9 mouse cellular contexts compared by ENCODE assay signal in genomic region chrX:48532175-48532574, GRCm38 (mm10). TPM values are rescaled to one million over a fixed set of nuclear protein-coding genes. Genes with fewer than 3 reads are reported as not detected.
A peak's percentile ranks its signal among the peaks of the same experiment; 100 is the strongest.
DNase-seq lines count a peak whose midpoint lies in the region; ATAC-seq and TF ChIP-seq lines count a peak whose summit lies in the region.
"Had no signal": no experiment of that assay in that cellular context is flagged by ENCODE, and none has a peak within 500 bp of the region (broad histone marks: within the 10 kb centered on the region; RNA-seq: fewer than 3 reads in every experiment).

No protein-coding gene starts in this region.

- no peaks in the 10 kb centered on the region for H3K9me3 ChIP-seq in midbrain, embryonic 11.5 days (ENCODE audit: control insufficient read depth, low read length)
- H3K9me3 ChIP-seq: neural tube, embryonic 13.5 days had no signal

- TF ChIP-seq POLR2A in cerebellum, adult 2 months (IDR thresholded peaks at IDR 0.05; ENCODE audit: borderline replicate concordance, insufficient read depth, low read length), result no peak

- H3K4me3 ChIP-seq in cerebellum, adult 2 months (replicated peaks; ENCODE audit: insufficient read depth, low read depth, low read length), result no peak overlapping the region
- H3K4me3 ChIP-seq in midbrain, embryonic 11.5 days (ENCODE audit: low read depth, low read length), result no peak overlapping the region
- H3K4me3 ChIP-seq: neural tube, embryonic 13.5 days had no signal

- peak; percentile 86 for DNase-seq in heart, adult 11 months
- DNase-seq in heart, postnatal 25 days (ENCODE audit: low spot score), result no peak
- DNase-seq in cerebellum, adult 2 months, result peak; percentile 60 to 78
- peak; percentile 62 for DNase-seq in left cerebral cortex, adult 11 months (ENCODE audit: low spot score)
- peak; percentile 96 for DNase-seq in midbrain, embryonic 11.5 days (ENCODE audit: low spot score, missing footprints)
- DNase-seq in spleen, postnatal 10 days (ENCODE audit: low spot score in 2 of 2), result peak; percentile 47 to 79

- intact Hi-C loops in heart, postnatal 25 days (cut with DNase I), result loop anchor here (1.0 to 10.0 kb wide), 4 partner anchors 19 to 545 kb away; partner anchors contain the start of gene Aifm1

- ATAC-seq in frontal cortex, adult (ENCODE audit: low TSS enrichment), result peak; percentile 94
- ATAC-seq in hematopoietic stem cell, adult 5-6 weeks (replicated peaks in 1 of 2; ENCODE audit: insufficient read depth in 1 of 2, low FRiP score in 2 of 2, low TSS enrichment in 1 of 2, low read depth in 1 of 2, poor library complexity in 2 of 2, severe bottlenecking in 2 of 2), result peak; percentile 37 to 60; a peak in 1 of 4 replicates
- peak; percentile 30; the same call in 1 of the 2 replicates for ATAC-seq in midbrain, embryonic 11.5 days (ENCODE audit: low FRiP score)

- H3K9ac ChIP-seq in midbrain, embryonic 11.5 days (ENCODE audit: low read length), result no peak overlapping the region
- H3K9ac ChIP-seq: neural tube, embryonic 13.5 days had no signal

- no peak overlapping the region for H3K4me2 ChIP-seq in midbrain, embryonic 11.5 days
- H3K4me2 ChIP-seq: neural tube, embryonic 13.5 days had no signal

- WGBS in cerebellum, adult 2 months, result 7% methylated on average over 3 of the region's 3 CpGs
- WGBS in midbrain, embryonic 11.5 days, result 44% methylated on average over 3 of the region's 3 CpGs

- no peak overlapping the region for H3K27ac ChIP-seq in cerebellum, adult 2 months (ENCODE audit: insufficient read depth, low read length)
- H3K27ac ChIP-seq in midbrain, embryonic 11.5 days (ENCODE audit: low read depth, low read length), result no peak overlapping the region
- H3K27ac ChIP-seq: neural tube, embryonic 13.5 days had no signal

- H3K4me1 ChIP-seq in cerebellum, adult 2 months (ENCODE audit: control insufficient read depth, insufficient read depth, low read length), result no peaks in the 10 kb centered on the region
- H3K4me1 ChIP-seq in midbrain, embryonic 11.5 days (ENCODE audit: control insufficient read depth, insufficient read depth, low read length), result no peaks in the 10 kb centered on the region
- H3K4me1 ChIP-seq: neural tube, embryonic 13.5 days had no signal

- H3K27me3 ChIP-seq in cerebellum, adult 2 months (ENCODE audit: control insufficient read depth, insufficient read depth, low read length), result no peaks in the 10 kb centered on the region
- H3K27me3 ChIP-seq in midbrain, embryonic 11.5 days (ENCODE audit: control insufficient read depth, insufficient read depth, low read length), result no peaks in the 10 kb centered on the region
- H3K27me3 ChIP-seq: neural tube, embryonic 13.5 days had no signal

- TF ChIP-seq CTCF in cerebellum, adult 2 months (IDR thresholded peaks at IDR 0.05; ENCODE audit: borderline replicate concordance, insufficient read depth, low read depth, low read length), result peak; percentile 78

- no peaks in the 10 kb centered on the region for H3K36me3 ChIP-seq in midbrain, embryonic 11.5 days (ENCODE audit: control insufficient read depth, insufficient read depth, low read length)

RNA-seq across cellular contexts. Expression of gene Rab33a, which starts 13.1 kb away (rescaled TPM):
- under 1 TPM in 1 of 2 experiments, not detected in 1; 0.45 TPM for total RNA-seq in heart, postnatal 25 days (2021)
- polyA plus RNA-seq in cerebellum, adult 2 months (2012; rRNA removed), result 52.6 and 55.0 TPM in 2 replicates
- not detected in 2 replicates for total RNA-seq in hematopoietic stem cell, adult 5-6 weeks (2017)
- 25.2 and 27.3 TPM in 2 replicates for polyA plus RNA-seq in midbrain, embryonic 11.5 days (2014; fragmentation: Nextera tagmentation; extraction: Ambion mirVana)

RNA-seq across cellular contexts. Expression of gene Aifm1, which starts 18.8 kb away (rescaled TPM):
- total RNA-seq in heart, postnatal 25 days (2021), result 100 to 1,000 TPM; 111 to 113 TPM
- 36.7 and 40.0 TPM in 2 replicates for polyA plus RNA-seq in cerebellum, adult 2 months (2012; rRNA removed)
- 64.1 and 69.9 TPM in 2 replicates for total RNA-seq in hematopoietic stem cell, adult 5-6 weeks (2017)
- 75.5 and 79.9 TPM in 2 replicates for polyA plus RNA-seq in midbrain, embryonic 11.5 days (2014; fragmentation: Nextera tagmentation; extraction: Ambion mirVana)

Comparison
In these comparisons a context has a peak if more than half of its experiments do, and no peak if none do; other contexts are left out.
1. ATAC-seq: peak in every context shown above with its lines; median percentile 94 in frontal cortex, adult; 48 in hematopoietic stem cell, adult 5-6 weeks; 30 in midbrain, embryonic 11.5 days.